Mouse (Mus musculus) lung, embryonic 16.5 days (tissue): ENCODE measurements at regions not wholly inside any gene's neighbourhood (a gene's known extent, or its start where the extent isn't known, plus 50 kb on each side); places are given as distances from the start of the nearest gene placed in this dataset.

Experiments
- ATAC-seq: fragments of 200-750 bp; cut with Nextera tagmentation; 2 replicates; pipeline ENCODE4 v1.8.0; 2017; ENCODE audit warnings: low read depth, mild to moderate bottlenecking, moderate library complexity
- H3K27ac ChIP-seq: fragments of 300-500 bp; sonication (generic); 2 replicates; pipeline ENCODE4 v1.5.1; 2014; ENCODE audit warnings: mild to moderate bottlenecking, control low read depth, low read length
- H3K27me3 ChIP-seq: fragments of 300-500 bp; sonication (generic); 2 replicates; pipeline ENCODE4 v1.6.1; 2014; ENCODE audit warnings: low read depth, low read length, mixed read lengths; ENCODE audit not compliant: control insufficient read depth, insufficient read depth
- H3K36me3 ChIP-seq: fragments of 300-500 bp; sonication (generic); 2 replicates; pipeline ENCODE4 v1.6.1; 2014; ENCODE audit warnings: low read length; ENCODE audit not compliant: control insufficient read depth, insufficient read depth
- H3K4me1 ChIP-seq: fragments of 300-500 bp; sonication (generic); replicated peaks from 2 replicates; pipeline ENCODE4 v1.6.1; 2014; ENCODE audit warnings: low read length, mixed read lengths; ENCODE audit not compliant: control insufficient read depth, insufficient read depth
- H3K4me2 ChIP-seq: fragments of 300-500 bp; sonication (generic); 2 replicates; pipeline ENCODE4 v1.6.1; 2014; ENCODE audit warnings: low read depth, low read length, control low read depth
- H3K4me3 ChIP-seq: fragments of 300-500 bp; sonication (generic); 2 replicates; pipeline ENCODE4 v1.5.1; 2014; ENCODE audit warnings: mild to moderate bottlenecking, low read length, control low read depth
- H3K9ac ChIP-seq: fragments of 300-500 bp; sonication (generic); 2 replicates; pipeline ENCODE4 v1.6.1; 2014; ENCODE audit warnings: low read length, control low read depth
- H3K9me3 ChIP-seq: fragments of 300-500 bp; sonication (generic); 2 replicates; pipeline ENCODE4 v1.6.1; 2016; ENCODE audit warnings: low read length; ENCODE audit not compliant: control insufficient read depth
- WGBS: fragments of 180-500 bp; shearing (Covaris S2); extraction: QIAGEN DNeasy Blood & Tissue Kit; methylation state at CpG from one replicate; pipeline ENCODE4 v1.1.7; 2014; 5-methylcytosine and 5-hydroxymethylcytosine counted together

- Histone ChIP-seq H3K27ac (no peak overlapping the region), H3K4me2 (no peak overlapping the region), H3K27me3 (no peaks in the 10 kb centered on the region), H3K36me3 (no peaks in the 10 kb centered on the region), H3K4me3 (no peak overlapping the region), H3K4me1 (no peaks in the 10 kb centered on the region), H3K9ac (no peak overlapping the region), H3K9me3 (no peaks in the 10 kb centered on the region)
- no peak for ATAC-seq
- 44% methylated on average over 5 of the region's 5 CpGs for WGBS
Observed at GRCm38 (mm10) chr9:47474776-47475175, 55.2 kb upstream of the Cadm1 start.

- Histone ChIP-seq H3K27ac (no peak overlapping the region), H3K9me3 (no peaks in the 10 kb centered on the region), H3K27me3 (no peaks in the 10 kb centered on the region), H3K36me3 (no peaks in the 10 kb centered on the region), H3K9ac (no peak overlapping the region), H3K4me2 (no peak overlapping the region), H3K4me1 (no peaks in the 10 kb centered on the region), H3K4me3 (no peak overlapping the region)
- 91% methylated on average over 2 of the region's 2 CpGs for WGBS
- ATAC-seq = no peak
Observed at GRCm38 (mm10) chr9:47477889-47478288, 52.1 kb upstream of the Cadm1 start.
